Mouse (Mus musculus): Measurements from ENCODE around the gene Usp28.

Usp28 gene

DNA sequence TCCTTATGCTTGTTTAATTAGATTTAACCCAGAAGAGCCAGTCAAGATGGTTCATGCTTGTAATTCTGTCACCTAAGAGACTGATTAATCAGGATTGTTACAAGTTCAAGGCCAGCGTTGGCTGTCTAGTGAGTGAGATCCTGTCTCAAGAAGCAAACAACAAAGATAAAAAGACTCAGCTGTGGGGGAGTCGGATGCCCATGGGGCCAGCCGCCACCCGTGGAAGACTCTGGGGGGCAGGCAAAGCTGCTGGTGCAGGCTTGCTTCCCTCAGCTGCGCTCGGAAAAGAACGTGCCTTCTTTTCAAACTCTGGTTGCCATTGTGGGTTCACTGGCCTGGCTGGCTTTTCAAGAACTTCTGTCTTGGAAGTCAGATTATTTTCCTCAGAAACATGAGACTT is 30.6 kb downstream of the Usp28 start:
- ATAC-seq (ENCODE audit: insufficient number of reproducible peaks, low FRiP score, low TSS enrichment): no peak

DNA sequence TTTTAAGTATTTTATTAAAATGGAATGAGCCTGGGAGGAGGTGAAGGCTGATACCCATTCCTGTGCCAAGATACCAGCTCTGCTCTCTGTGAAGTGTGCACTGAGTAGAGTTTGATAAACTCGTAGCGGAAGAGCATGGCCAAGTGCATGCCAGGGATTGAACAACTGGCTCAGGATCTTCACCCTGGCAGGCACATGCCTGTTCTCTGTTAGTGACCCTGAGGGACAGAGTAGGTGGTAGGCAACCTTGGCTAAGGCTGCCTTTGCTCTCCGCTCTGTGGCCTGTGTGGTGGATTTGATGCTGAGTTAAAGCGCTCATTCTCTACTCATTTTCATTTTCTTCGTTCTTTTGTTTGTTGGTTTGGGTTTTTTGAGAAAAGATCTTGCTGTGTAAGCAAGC is 36.1 kb downstream of the Usp28 start:
- no peak for ATAC-seq (ENCODE audit: insufficient number of reproducible peaks, low FRiP score, low TSS enrichment)

DNA sequence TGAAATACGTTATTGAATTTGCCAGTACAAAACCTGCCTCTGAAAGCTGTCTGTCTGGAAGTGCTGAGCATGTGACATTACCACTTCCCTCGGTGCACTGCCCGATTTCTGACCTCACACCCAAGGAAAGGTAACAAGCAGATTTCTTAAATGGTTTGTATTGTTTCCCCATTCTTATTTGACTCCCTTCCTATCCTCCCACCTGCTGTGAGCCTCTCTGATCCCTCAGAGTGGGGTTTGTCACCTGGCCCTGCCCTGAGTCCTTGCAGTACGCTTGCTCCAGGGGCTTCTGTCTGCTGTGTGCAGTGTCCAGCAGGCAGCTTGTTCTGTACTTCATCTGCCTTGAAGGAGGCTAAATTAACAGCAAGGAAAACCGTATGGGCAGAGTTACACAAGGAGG is 38.8 kb downstream of the Usp28 start:
- no peak for ATAC-seq (ENCODE audit: insufficient number of reproducible peaks, low FRiP score, low TSS enrichment)

DNA sequence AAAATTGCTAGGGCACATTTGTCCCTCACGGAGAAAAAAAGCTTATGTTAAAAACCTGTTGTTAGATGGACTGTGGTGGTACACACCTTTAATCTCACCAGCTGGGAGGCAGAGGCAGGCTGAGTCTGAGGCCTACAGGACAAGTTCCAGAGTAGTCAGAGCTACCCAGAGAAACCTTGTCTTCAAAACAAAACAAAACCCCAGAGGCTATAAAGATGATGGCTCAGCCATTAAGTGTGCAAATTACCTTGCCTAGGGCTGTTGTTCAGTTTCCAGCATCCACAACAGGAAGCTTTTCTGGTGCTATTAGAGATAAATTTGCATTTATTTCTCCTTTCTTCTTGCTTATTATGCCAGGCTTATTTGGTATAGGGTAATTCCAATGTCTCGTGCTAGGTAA is 39.4 kb downstream of the Usp28 start:
- no peak for ATAC-seq (ENCODE audit: insufficient number of reproducible peaks, low FRiP score, low TSS enrichment)

DNA sequence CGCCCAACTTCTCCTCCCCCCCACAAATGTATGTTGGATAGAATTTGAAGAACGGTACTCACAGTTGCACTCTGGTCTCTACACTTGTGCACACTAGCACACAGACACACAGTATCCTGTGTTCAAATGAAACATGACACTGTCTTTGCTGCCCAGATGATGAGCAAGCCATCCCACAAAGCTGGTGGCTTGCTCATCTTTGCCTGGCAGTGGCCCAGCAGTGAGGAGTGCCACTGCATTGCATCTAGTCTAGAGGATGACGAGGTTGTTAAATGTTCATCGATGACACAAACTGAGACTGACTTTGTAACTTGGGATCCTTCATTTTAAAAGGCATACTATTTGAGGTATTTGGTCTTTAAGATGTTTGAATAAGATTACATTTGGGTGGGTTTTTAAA is 49.6 kb downstream of the Usp28 start:
- ATAC-seq (ENCODE audit: insufficient number of reproducible peaks, low FRiP score, low TSS enrichment): no peak

DNA sequence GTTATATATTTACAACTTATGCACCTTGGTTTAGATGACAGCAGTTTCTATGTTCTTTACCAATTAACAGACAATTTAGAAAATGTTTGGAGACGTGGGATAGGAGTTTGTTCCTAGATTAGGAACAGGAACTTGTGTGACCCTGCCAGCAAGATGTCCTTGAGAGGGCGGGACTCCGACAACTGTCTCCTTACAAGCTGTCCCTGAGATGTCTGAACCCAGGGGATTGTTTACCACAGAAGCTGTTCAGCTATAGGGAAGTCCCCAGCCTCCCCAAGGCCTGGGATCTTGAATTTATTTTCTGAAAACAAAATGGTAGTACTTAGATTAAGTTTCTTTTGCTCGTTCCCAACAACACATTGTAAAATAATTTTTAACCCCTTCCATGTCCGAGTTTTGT is 65.7 kb downstream of the Usp28 start:
- no peak for ATAC-seq (ENCODE audit: insufficient number of reproducible peaks, low FRiP score, low TSS enrichment)

DNA sequence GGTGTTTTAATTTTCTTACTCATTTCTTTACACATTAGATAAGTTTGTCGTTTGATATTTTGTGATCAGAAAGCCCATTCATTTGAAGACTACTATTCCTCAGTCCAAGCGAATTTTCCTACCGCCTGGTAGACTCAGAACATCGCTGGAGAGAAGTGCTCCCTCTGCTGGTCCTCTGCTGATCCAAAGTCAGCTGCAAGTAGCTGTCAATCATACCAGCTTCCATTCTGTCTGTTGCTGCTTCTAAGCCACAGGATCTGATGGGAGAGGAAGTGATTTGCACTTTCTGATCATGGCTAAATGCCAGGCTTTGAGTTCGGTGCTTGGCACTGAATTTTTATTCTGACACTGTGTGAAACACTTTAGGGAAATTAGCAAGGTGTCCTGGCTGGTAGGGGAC is 66.2 kb downstream of the Usp28 start:
- no peak for ATAC-seq (ENCODE audit: insufficient number of reproducible peaks, low FRiP score, low TSS enrichment)

DNA sequence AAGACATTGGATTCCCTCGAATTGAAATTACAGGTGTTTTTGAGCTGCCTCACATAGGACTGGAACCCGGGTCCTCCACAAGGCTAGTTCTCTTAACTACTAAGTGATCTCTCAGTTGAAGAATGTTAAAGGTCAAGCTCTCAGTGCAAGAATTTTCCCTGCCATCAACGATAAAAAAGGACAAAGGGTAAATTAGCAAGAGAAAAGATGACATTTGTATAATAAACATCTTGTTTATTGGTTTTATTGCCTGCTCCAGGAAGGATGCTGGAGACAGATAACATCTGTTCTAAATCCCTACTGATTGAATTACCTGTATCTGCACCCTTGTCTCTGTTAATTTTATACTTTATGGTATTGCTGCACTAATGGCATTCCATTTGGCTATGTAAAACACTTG is 68.9 kb downstream of the Usp28 start:
- ATAC-seq (ENCODE audit: insufficient number of reproducible peaks, low FRiP score, low TSS enrichment): no peak

DNA sequence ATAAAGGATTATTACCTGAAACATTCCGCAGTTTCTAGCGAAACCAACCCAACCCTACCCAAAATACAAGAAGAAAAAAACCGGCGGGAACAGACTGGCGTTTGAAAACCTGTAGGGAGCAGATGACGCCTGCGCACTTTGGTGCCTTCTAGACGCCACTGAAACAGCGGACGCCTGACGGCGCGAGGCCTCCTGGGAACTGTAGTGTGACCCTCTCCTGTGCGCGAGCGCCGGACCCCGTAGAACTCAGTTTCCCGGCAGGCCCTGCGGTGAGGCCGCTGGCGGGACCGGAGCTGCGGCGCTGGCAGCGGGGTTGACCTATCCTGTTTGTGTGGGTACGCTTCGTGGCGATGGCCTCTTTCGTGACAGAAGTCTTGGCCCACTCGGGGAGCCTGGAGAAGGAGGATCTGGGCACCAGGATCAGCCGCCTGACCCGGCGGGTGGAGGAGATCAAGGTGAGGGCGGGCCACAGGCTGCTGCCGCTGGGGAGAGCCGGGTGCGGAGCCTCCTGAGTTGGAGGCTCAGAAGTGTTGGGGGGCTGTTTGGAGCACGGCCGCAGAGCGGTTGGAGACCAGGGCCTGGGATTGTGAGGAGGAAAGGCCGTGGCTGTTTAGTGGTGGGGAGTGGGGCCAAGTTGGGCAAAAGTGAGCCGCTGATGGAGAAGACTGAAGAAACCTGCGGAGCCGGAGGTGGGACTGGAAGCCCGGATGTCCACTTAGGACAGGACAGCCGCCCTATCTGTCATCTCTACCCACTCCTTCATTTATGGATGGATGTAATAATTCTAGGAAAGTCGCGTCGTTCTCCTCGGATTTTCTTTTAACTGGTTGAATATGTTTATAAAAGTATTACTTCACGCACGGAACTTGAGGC is 70.4 kb downstream of the Usp28 start, which contains the start of gene Zw10:
Gene Zw10 (plus strand): TSS at position 281 of the 873 bp plus-strand sequence.
- peak; percentile 100 for ATAC-seq (ENCODE audit: insufficient number of reproducible peaks, low FRiP score, low TSS enrichment)

DNA sequence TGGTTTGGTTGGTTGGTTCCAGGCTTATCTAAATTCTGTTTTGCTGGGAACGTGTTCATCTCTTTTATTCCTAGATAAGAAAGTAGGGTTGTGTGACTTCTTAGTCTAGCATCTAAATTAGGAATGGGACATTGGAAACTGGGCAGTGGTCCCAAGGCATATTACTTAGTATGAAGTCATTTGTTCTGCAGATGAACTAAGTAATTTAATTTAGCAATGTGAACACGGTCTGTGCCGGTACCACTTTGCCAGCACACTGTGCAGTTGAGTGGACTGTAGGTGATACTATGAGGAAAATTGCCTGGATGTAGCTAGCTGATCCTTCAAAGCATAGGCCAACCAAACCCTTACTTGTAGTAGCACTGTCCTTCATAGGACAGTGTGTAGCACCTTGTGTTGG is 91.7 kb downstream of the Usp28 start:
- ATAC-seq (ENCODE audit: insufficient number of reproducible peaks, low FRiP score, low TSS enrichment): no peak

DNA sequence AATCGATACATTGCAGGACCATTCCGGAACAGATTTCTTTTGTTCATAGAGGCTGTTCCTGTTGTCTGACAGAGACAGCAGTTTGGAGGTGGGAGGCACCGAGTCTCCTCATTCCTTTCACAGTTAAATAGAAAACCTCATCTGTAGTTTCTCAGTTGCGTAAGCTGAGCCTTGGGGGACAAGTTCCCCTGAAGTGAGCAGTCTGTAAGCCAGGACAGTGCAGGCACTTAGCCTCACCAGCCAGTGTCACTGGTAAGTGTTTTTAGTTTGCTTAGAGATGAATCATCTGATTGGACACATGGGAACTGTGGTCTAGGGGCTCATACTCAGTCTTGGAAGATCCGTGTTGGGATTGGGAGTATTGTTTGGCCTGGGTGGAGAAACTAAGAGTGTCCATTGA is 95.9 kb downstream of the Usp28 start, which contains the start of gene Tmprss5:
Gene Tmprss5 (plus strand): TSS at position 154 of the 400 bp plus-strand sequence.
- ATAC-seq (ENCODE audit: insufficient number of reproducible peaks, low FRiP score, low TSS enrichment): no peak

DNA sequence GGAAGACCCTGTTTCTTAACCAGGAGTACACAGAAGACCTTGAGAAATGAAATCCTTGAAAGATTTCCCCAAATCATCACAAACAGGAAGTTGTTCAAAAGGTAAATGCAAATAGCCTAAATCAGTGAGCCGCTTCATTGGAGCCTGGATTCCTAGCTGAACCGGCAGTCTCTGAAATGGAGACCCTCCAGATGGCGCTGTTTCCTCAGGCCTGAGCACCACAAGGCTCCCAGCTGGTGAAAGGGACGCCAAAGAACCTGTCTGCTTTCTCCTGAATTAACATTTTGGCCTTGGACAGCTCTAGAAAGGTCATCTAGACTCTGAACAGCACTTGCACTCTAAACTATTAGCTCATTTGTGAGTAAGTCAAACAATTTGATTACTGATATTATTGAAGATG is 96.4 kb downstream of the Usp28 start:
- ATAC-seq (ENCODE audit: insufficient number of reproducible peaks, low FRiP score, low TSS enrichment): peak; percentile 56; the same call in 1 of the 2 replicates

DNA sequence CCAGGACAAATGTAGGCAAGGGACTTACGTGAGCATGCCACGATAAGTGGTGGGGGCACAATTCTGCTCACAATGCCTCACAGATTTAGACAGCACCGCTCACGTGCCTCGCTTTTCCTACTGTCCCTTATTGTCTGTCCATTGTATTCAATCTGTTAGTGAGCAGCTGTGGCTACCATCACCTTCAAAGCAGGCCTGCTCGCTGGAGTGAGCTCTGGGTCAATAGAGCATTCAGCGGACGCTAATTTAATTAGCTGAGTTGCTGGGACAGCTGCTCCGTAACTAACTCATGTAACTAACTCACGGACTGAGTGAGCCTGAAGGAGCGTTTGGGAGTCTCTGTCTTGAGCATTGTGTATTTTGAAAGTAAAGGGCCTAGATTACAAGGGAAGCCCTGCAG is 102.1 kb downstream of the Usp28 start:
- no peak for ATAC-seq (ENCODE audit: insufficient number of reproducible peaks, low FRiP score, low TSS enrichment)

Data from cerebellum, adult (tissue).